Mouse (Mus musculus) forebrain, embryonic 12.5 days (tissue): ENCODE data around the gene Sppl3. TPM values are rescaled to one million over a fixed set of nuclear protein-coding genes. Genes with fewer than 3 reads are reported as not detected.

Experiments used
- ATAC-seq: fragments of 200-750 bp; cut with Nextera tagmentation; 2 replicates; pipeline ENCODE4 v1.8.0; 2017; ENCODE audit warnings: moderate TSS enrichment; ENCODE audit not compliant: low FRiP score
- H3K27ac ChIP-seq: fragments of 300-500 bp; sonication (generic); 2 replicates; pipeline ENCODE4 v1.5.1; 2016; ENCODE audit warnings: mild to moderate bottlenecking
- H3K27me3 ChIP-seq: fragments of 300-500 bp; sonication (generic); 2 replicates; pipeline ENCODE4 v1.6.1; 2016; ENCODE audit warnings: mild to moderate bottlenecking
- H3K36me3 ChIP-seq: fragments of 300-500 bp; sonication (generic); replicated peaks from 2 replicates; pipeline ENCODE4 v1.6.1; 2016; ENCODE audit warnings: mild to moderate bottlenecking
- H3K4me1 ChIP-seq: fragments of 300-500 bp; sonication (generic); 2 replicates; pipeline ENCODE4 v1.6.1; 2016
- H3K4me2 ChIP-seq: fragments of 300-500 bp; sonication (generic); 2 replicates; pipeline ENCODE4 v1.6.1; 2016; ENCODE audit warnings: mild to moderate bottlenecking, moderate library complexity
- H3K4me3 ChIP-seq: fragments of 300-500 bp; sonication (generic); replicated peaks from 2 replicates; pipeline ENCODE4 v1.5.1; 2016; ENCODE audit warnings: mild to moderate bottlenecking
- H3K9ac ChIP-seq: fragments of 300-500 bp; sonication (generic); 2 replicates; pipeline ENCODE4 v1.6.1; 2016; ENCODE audit warnings: mild to moderate bottlenecking
- H3K9me3 ChIP-seq: fragments of 300-500 bp; sonication (generic); 2 replicates; pipeline ENCODE4 v1.6.1; 2016
- WGBS: fragments of 180-500 bp; shearing (Covaris S2); methylation state at CpG from one replicate; pipeline ENCODE4 v1.1.7; 2016; 5-methylcytosine and 5-hydroxymethylcytosine counted together
- polyA plus RNA-seq: library from polyadenylated mRNA; unstranded; fragments of >200 nt; fragmentation: Nextera tagmentation; extraction: Ambion mirVana; gene quantifications from 2 replicates; pipeline ENCODE4 v1.2.1, GENCODE M21; 2016

The Sppl3 gene
- polyA plus RNA-seq, 1 experiment from 2014 or later: 19.1 TPM

DNA sequence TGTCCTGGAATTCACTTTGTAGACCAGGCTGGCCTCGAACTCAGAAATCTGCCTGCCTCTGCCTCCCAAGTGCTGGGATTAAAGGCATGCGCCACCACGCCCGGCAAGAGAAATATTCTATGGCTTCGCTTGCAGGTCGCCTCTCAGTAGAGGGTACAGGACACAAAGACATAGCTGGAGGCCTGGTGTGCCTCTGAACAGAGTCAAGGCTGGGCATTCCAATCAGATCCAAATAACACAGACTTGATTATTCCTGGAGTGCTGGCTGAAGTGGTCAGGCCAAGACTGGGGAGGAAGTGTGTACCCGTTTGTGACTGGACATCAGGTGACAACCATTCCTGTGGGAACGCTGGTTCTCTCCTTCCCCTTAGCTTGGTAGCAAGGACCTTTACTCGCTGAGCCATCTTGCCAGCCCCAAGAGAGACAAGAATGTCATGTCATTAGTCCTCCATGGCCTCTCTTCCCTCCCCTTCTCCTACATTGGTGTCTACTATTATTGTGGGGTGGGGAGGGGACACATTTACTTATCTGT is 131.3 kb downstream of the Sppl3 start:
- 92% methylated on average over 9 of the region's 9 CpGs for WGBS
- H3K4me3 ChIP-seq: no peak overlapping the region
- ATAC-seq: no peak
- H3K9ac ChIP-seq: no peak overlapping the region
- peaks cover 32% of the 10 kb centered on the region for H3K36me3 ChIP-seq
- H3K9me3 ChIP-seq: no peaks in the 10 kb centered on the region
- H3K4me1 ChIP-seq: 0 out of 2 replicates have a peak, but pooled peaks cover 6% of the 10 kb centered on the region
- H3K27me3 ChIP-seq: no peaks in the 10 kb centered on the region
- no peak overlapping the region for H3K27ac ChIP-seq
- H3K4me2 ChIP-seq: no peak overlapping the region

DNA sequence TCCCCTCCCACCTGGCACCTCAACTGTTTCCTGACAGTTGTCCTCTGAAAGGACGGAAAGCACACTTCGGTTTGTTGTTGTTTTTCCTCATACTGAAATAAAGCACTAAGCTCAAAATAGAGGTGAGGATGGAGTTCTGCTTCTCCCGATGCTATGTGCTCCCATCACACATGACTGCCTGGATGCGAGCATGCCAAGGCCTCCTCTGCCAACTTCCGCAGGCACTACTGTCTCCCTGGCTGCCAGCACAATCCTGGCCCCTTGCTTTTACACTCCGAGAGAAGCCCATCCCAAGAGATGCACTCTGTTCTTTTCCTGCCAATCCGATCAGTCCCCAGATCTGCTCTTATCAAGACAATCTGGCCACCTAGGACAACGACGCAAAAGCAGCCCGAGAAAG is 132.6 kb downstream of the Sppl3 start:
- 82% methylated on average over 10 of the region's 10 CpGs for WGBS
- H3K9me3 ChIP-seq: no peaks in the 10 kb centered on the region
- H3K27ac ChIP-seq: no peak overlapping the region
- no peaks in the 10 kb centered on the region for H3K27me3 ChIP-seq
- H3K4me3 ChIP-seq: no peak overlapping the region
- no peak overlapping the region for H3K4me2 ChIP-seq
- H3K36me3 ChIP-seq: peaks cover 45% of the 10 kb centered on the region
- ATAC-seq: no peak
- H3K4me1 ChIP-seq: 0 out of 2 replicates have a peak, but pooled peaks cover 6% of the 10 kb centered on the region
- no peak overlapping the region for H3K9ac ChIP-seq

DNA sequence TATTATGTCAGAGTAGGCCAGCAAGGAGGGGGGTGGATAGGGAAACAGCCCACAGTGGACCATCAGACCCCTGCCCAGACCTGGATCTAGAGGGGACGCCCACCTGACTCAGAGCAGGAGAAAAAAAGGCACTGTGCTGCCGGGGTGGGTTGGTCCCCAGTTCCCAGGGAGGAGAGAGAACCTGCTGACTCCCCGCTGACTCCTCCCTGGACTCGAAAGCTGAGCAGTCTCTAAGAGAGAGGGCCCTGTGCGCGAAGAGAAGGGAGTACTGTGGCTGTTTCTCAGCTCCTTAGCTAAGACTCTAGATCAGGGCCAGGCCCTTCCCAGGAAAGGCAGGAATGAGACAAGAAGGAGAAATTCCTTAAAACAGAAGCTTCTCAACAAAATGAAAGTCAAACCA is 133.5 kb downstream of the Sppl3 start:
- H3K4me3 ChIP-seq: no peak overlapping the region
- 68% methylated on average over 6 of the region's 6 CpGs for WGBS
- peaks cover 52% of the 10 kb centered on the region for H3K36me3 ChIP-seq
- H3K9me3 ChIP-seq: no peaks in the 10 kb centered on the region
- H3K27me3 ChIP-seq: no peaks in the 10 kb centered on the region
- no peak overlapping the region for H3K27ac ChIP-seq
- no peak overlapping the region for H3K9ac ChIP-seq
- no peak for ATAC-seq
- no peak overlapping the region for H3K4me2 ChIP-seq
- 0 out of 2 replicates have a peak, but pooled peaks cover 6% of the 10 kb centered on the region for H3K4me1 ChIP-seq

DNA sequence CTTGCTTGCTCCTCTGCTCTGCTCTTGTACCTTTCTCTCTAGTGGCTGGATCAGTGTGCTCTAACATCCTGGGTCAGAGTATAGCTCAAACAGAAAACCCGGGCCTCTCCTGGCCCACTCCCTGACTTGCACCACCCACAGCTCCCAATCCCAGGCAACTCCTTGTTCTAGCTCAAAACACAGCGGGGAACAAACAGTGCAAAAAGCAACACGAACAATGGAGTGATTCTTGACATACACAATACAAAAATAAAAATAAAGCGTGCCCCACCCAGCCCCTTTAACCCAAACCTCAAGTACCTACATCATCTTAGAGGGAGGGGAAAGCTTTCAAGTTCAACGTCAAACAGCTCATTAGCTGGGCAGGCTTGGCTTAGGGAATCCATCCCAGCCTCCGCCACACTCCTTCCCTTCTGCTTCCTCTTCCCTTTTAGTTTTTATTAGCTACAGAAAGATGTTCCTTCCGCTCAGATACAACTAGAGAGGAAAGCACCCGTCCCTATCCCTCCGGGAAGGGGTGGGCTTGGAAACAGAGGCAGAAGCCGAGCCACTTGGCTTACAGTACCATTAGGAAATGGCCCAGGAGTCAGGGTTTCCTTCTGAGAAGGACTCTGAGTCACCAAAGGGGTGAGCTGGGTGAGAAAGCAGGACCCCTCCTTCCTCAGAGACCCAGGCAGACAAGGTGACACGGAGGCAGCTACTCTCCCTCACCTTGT is 134.5 kb downstream of the Sppl3 start:
- peaks cover 62% of the 10 kb centered on the region for H3K36me3 ChIP-seq
- WGBS: 79% methylated on average over 11 of the region's 11 CpGs
- H3K9ac ChIP-seq: no peak overlapping the region; the same call in 1 of the 2 replicates

DNA sequence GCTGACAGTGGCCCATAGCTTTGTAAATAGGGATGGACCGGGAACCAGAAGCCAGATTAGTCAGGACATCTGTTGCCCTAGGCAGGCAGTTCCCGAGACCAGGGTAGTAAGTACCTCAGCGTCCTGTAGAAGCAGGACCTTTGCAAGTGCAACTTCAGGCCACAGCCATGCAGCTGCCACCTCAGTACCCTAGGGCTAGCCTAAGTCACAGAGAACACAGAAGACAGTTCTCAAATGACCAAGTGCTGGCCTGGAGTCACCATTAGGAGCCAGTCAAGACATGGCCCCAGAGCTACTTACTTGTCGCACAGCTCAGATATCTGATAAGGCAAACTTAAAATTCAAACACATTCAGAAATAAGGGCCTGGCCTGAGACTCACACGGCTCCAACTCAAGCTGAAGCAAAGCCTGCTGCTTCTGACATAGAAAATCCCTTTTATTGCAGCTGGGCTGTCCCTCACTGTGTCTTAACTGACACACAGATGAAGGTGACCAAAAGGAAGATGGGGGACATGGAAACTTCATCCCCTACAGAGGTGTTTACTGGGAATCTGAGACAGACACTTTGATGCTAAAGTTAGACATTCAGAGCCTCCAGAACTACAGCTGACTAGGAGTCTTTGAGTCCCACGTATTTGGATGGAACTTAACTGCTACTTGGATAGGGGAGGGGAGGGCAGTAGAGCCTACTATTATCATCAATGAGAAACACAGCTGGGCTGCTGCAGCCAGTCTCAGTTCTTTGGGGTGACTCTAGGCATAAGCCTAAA is 135.2 kb downstream of the Sppl3 start:
- Histone ChIP-seq H3K4me1 (0 out of 2 replicates have a peak, but pooled peaks cover 6% of the 10 kb centered on the region), H3K9ac (no peak overlapping the region), H3K36me3 (peaks cover 68% of the 10 kb centered on the region), H3K27ac (no peak overlapping the region), H3K27me3 (no peaks in the 10 kb centered on the region), H3K9me3 (no peaks in the 10 kb centered on the region), H3K4me2 (no peak overlapping the region), H3K4me3 (no peak overlapping the region)
- WGBS: 79% methylated on average over 6 of the region's 6 CpGs
- no peak for ATAC-seq

More for the DNA sequence above, 134.5 kb downstream of the Sppl3 start:
- no peaks in the 10 kb centered on the region for H3K27me3 ChIP-seq
- H3K4me1 ChIP-seq: 0 out of 2 replicates have a peak, but pooled peaks cover 6% of the 10 kb centered on the region
- no peak overlapping the region for H3K27ac ChIP-seq
- no peaks in the 10 kb centered on the region for H3K9me3 ChIP-seq
- H3K4me3 ChIP-seq: no peak overlapping the region
- no peak for ATAC-seq
- H3K4me2 ChIP-seq: no peak overlapping the region

DNA sequence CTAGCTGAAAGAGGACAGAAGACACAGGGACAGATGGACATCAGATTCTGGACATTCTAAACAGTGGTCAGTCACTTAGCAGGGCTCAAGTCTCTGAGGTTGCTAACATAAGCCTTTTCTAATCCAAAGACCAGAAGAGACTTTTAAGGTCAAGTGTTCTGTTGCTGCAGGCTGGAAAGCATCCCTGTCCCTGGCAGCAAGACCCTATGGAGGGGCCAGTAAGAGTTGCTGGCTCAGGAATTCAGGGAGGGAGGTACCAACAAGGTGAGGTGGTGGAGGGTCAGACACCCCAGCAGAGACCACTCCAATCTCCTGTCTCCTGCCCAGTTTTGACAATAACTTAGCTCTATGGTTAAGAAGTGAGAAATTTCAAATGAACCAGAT is 135.8 kb downstream of the Sppl3 start:
- Histone ChIP-seq H3K36me3 (peaks cover 72% of the 10 kb centered on the region), H3K9me3 (no peaks in the 10 kb centered on the region), H3K4me2 (no peak overlapping the region), H3K27ac (no peak overlapping the region), H3K27me3 (no peaks in the 10 kb centered on the region), H3K9ac (no peak overlapping the region), H3K4me3 (no peak overlapping the region), H3K4me1 (0 out of 2 replicates have a peak, but pooled peaks cover 6% of the 10 kb centered on the region)
- no peak for ATAC-seq

DNA sequence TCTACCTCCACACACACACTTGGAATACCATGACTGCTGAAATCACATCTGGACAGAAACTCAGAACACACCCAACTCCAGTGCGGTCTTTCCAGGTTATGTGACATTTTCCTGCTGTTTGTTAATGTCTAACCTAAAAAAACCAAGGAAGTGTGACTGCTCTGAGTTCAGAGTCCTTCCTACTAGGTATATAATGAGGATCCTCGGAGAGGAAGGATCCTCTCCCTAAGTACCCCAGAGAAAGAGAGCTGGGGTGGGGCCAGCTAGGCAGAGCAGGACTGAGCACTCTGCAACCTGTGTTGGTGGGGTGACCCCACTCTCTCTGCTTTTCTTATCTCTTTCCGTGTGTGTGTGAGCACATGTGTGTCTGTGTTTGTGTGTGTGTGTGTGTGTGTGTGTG is 136.5 kb downstream of the Sppl3 start:
- Histone ChIP-seq H3K9ac (no peak overlapping the region), H3K4me1 (0 out of 2 replicates have a peak, but pooled peaks cover 6% of the 10 kb centered on the region), H3K27ac (no peak overlapping the region), H3K4me3 (no peak overlapping the region), H3K9me3 (no peaks in the 10 kb centered on the region), H3K4me2 (no peak overlapping the region), H3K36me3 (peaks cover 72% of the 10 kb centered on the region), H3K27me3 (no peaks in the 10 kb centered on the region)
- no peak for ATAC-seq
- 94% methylated on average over 3 of the region's 3 CpGs for WGBS

- no peaks in the 10 kb centered on the region for H3K27me3 ChIP-seq
- peaks cover 76% of the 10 kb centered on the region for H3K36me3 ChIP-seq
- H3K4me2 ChIP-seq: no peak overlapping the region
- no peak for ATAC-seq
- H3K9me3 ChIP-seq: no peaks in the 10 kb centered on the region
- no peak overlapping the region for H3K9ac ChIP-seq
- WGBS: 95% methylated on average over 8 of the region's 8 CpGs
- H3K27ac ChIP-seq: no peak overlapping the region
- no peak overlapping the region for H3K4me3 ChIP-seq
- peaks cover 4% of the 10 kb centered on the region for H3K4me1 ChIP-seq
These were observed 137.4 kb downstream of the Sppl3 start for GRCm38 (mm10) chr5:115148378-115148777.

Other genes starting within 250 kb of the Sppl3 start
- gene Ankrd13a, start 236.5 kb upstream of the Sppl3 start, polyA plus RNA-seq: 60.4 and 61.1 TPM in 2 replicates
- gene Git2, start 235.6 kb upstream of the Sppl3 start, polyA plus RNA-seq: 43.0 and 50.4 TPM in 2 replicates
- 160 and 163 TPM in 2 replicates for gene 1500011B03Rik, start 187.7 kb upstream of the Sppl3 start, polyA plus RNA-seq
- not detected in 2 replicates for gene 4930519G04Rik, start 157.5 kb upstream of the Sppl3 start, polyA plus RNA-seq
- 0.54 and 0.61 TPM in 2 replicates for gene Gm9936, start 152.5 kb upstream of the Sppl3 start, polyA plus RNA-seq
- 1.9 and 2.4 TPM in 2 replicates for gene Oasl2, start 114.2 kb upstream of the Sppl3 start, polyA plus RNA-seq
- gene Oasl1, start 87.9 kb upstream of the Sppl3 start, polyA plus RNA-seq: 0.26 TPM in 1 of 2 replicates, not detected in the other
- gene 2210016L21Rik, start 69.0 kb upstream of the Sppl3 start, polyA plus RNA-seq: 57.9 and 61.0 TPM in 2 replicates
- gene Hnf1a, start 40.0 kb upstream of the Sppl3 start, polyA plus RNA-seq: not detected in 2 replicates
- 26.1 and 29.4 TPM in 2 replicates for gene Gm10401, start 87.2 kb downstream of the Sppl3 start, polyA plus RNA-seq
- gene Acads, start 108.2 kb downstream of the Sppl3 start, polyA plus RNA-seq: 32.7 and 33.0 TPM in 2 replicates
- 68.6 and 69.8 TPM in 2 replicates for gene Unc119b, start 123.8 kb downstream of the Sppl3 start, polyA plus RNA-seq
- gene Mlec, start 147.0 kb downstream of the Sppl3 start, polyA plus RNA-seq: 50.3 and 50.8 TPM in 2 replicates
- 6.0 and 6.1 TPM in 2 replicates for gene Cabp1, start 183.2 kb downstream of the Sppl3 start, polyA plus RNA-seq
- gene Pop5, start 224.7 kb downstream of the Sppl3 start, polyA plus RNA-seq: 90.5 and 97.1 TPM in 2 replicates